Mouse (Mus musculus) activated CD4-positive, CD25-positive, alpha-beta regulatory T cell, adult 4 months (primary cell): ENCODE results near the gene Alyref. TPM values are rescaled to one million over a fixed set of nuclear protein-coding genes. Genes with fewer than 3 reads are reported as not detected.
"Not testable (repeated sequence)": the region's sequence is repeated elsewhere in the genome, so short reads cannot be mapped to it uniquely, and the experiment has no call there.

Experiments used
- ATAC-seq: one replicate; pipeline ENCODE4 v1.8.0; 2017
- polyA plus RNA-seq, 2 experiments: library from polyadenylated mRNA; unstranded; fragments of 100-300 nt; shearing (Covaris generic); gene quantifications; one replicate each; pipeline ENCODE4 v1.2.1; 2017

The Alyref gene
- polyA plus RNA-seq, 2 experiments from 2014 or later, result 18.9 to 51.6 TPM

DNA sequence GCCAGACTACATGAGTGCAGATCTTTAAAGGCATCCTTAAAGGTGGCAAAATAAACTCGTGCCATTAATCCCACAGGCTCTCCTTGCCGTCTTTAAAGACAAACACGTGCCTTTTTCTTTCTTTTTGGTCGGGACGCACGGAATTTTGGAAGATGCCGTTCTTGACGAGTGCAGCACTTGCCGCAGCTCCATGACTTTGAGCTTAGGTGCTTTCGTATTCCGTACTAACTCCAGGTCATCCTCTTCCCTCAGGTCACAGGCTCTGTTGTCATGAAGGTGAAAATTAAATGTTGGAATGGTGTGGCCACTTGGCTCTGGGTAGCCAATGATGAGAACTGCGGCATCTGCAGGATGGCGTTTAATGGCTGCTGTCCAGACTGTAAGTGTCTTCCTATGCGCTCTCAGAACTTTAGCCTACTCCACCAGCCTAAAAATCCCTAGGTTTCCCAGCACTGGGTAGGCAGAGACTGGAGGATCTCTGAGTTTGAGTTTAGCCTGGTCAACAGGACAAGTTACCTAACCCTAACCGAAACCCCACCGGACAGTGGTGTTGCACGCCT, 905 bp upstream of the Alyref start:
- no peak for ATAC-seq

GRCm38 (mm10) chr11:120597240-120598235, 627 bp downstream of the Alyref start:
- peak; percentile 7 for ATAC-seq

DNA sequence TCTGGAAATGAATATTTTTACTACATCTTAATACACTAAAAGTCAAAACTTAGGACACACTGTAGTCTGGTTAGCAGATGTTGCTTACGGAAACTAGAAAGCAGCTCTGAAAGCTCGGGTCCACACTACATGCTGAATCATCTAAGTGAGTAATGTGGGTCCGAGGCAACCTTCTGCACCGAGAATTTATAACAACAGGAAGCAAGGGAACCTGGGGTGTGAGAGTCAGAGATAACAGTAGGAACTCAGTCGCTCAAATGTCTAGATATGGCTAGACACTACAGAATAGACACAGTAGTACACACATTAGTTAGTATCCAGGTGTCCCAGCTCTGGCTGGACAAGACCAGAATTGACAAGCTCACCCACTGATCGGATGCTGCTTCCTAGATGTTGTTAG, 9.6 kb downstream of the Alyref start:
- ATAC-seq, result no peak

DNA sequence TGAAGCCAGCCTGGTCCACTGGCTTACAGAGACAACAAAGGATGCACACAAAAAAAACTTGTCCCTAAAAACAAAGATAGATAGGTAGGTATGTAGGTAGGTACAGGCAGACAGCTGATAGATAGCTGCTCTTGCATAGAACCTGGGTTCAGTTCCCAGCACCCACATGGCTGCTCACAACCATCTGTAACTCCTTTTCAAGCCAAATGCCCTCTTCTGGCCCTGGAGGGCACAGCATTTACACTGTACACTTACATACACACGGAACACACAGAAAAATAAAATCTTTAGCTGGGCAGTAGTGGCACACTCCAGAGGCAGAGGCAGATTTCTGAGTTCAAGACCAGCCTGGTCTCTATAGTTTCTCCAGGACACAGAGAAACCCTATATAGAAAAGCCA, 14.2 kb downstream of the Alyref start:
- no peak for ATAC-seq

GRCm38 (mm10) chr11:120582982-120583293, 15.2 kb downstream of the Alyref start:
- ATAC-seq, result not testable (repeated sequence)

GRCm38 (mm10) chr11:120582268-120582981, 15.7 kb downstream of the Alyref start:
- ATAC-seq, result no peak

DNA sequence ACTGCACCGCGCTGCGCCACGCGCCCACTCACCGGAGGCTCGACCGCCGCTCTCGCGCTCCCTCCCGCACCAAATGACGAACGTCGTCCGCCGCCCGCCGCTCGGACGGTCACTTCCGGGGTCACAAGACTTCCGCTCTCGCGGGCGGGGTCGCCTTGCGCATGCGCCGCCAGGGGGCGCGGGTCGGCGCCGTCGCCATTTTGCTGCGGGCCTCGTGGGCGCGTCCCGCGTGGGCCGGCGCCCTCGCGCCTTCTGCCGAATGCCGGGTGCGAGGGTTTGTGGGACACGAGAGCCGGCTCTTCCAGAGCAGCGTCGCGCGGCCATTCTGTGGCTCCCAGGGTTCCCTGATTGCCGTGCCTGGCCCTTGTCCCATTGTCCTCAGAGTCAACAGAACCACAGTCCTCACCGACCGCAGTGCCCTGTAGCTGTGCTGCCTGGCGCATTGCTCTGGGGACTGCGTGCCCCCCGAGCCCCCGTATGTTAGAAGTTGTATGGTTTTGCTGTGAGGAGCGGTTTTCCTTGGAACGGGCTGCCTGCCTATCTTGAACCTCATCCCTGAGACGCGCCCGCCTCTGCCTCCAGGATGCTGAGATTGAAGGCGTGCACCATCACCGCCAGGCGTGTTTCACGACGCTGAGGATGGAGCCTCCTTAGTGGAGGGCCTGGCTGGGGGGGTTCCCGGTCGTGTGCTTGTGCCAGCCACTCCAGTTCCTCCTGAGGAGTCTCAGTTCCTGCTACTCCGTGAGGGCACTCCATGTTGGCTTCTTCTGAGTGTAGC, 16.5 kb downstream of the Alyref start, which contains the start of gene Arhgdia:
TSS of gene Arhgdia (minus strand) at position 135 of the 778 bp plus-strand sequence.
- peak; percentile 50 for ATAC-seq

DNA sequence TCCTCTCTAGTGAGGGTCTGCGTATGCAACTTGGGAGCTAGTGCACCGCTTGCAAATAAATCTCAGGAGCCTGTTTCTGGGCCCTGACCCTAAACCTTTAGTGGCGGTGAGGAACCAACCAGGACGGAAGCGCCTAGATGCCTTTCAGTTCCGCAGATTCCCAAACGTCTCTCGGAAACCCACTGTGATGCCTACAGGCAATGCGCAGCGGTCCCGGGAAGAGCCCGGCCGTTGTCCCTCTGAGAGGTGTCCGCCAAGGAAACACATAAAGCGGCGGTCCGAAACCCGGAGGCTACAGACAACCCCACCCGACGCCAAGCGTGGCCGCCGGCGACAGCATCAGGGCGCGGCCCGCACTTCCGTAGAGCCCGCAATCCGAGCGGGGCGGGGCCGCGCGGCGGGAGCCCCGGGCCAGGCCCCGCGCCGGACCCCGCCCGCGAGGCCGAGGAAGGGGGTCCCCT, 17.3 kb downstream of the Alyref start:
- ATAC-seq, result no peak

DNA sequence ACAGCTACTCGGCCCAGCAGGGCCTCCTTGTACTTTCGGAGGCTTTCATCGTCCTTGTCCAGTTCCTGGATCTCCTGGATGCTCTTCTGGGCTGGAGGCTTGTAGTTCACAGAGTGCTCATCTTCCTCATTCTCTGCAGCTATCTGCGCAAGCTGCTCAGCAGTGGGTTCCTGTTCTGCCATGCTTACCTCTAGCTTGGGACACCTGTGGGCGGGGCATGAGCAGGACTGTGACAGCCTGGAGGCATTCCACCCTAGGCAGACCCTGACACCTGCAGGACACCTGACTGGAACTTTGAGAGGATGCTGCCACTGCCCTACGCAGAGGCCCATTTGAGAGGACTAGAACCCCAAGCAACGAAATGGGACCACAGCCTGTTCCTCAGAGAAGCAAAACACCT, 18.0 kb downstream of the Alyref start:
- ATAC-seq, result no peak

GRCm38 (mm10) chr11:120579316-120580107, 18.7 kb downstream of the Alyref start:
- ATAC-seq, result no peak

DNA sequence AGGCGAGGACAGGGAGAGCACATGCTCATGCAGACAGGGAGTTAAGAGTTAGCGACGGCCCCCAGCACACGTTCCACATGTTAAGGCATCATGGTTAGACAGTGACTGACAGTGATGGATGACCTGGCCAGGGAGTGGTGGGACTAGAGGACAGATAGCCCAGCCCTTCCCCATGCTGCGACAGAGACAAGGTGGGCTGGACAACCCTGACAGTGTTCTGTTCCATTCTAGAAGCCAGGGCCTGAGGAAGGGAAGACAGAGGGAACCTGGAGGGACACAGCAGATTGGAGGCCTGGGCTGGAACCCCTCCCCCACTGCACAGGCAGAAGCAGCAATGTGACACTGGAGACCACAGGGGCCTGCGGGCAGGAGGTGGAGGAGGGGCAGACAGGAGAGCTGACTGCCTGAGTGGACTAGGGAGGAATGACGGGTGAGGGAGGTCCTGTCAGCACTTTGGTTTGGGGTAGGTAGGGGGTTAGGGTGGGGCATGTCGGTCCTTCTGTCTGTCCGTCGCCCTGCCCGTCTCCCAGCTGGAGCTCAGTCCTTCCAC, 19.4 kb downstream of the Alyref start:
- ATAC-seq, result no peak

DNA sequence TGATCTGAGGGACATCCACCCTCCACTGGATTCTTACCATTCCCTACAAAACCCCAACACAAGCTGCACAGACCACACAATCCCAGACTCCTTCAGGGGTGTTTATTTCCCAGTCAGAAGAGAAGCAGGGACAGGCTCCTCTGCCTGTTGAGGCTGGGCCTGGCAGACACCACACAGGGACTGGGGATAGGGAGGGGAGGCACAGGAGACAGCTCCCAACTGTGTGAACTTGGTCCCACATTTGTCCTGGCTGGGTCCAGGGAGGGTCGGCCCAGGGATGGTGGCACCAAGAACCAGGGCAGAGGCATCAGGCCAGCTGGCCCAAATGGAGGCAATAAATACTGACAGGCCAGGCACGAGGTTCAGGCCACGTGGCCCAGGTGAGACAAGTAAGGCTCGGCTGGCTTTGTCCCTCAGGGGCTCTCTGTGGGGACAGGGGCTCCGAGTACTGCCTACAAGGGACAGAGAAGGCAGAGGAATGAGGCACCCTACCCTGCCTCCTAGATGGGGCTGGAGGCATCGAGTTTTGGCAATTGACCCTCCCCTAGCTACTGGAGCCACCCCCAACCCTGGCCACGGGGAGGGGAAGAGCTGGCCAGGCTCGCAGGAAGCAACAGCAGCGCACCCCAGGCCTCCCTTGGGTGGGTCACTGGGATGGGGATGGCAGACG, 20.0 kb downstream of the Alyref start:
- ATAC-seq, result no peak

GRCm38 (mm10) chr11:120577211-120578023, 20.7 kb downstream of the Alyref start:
- ATAC-seq, result no peak

DNA sequence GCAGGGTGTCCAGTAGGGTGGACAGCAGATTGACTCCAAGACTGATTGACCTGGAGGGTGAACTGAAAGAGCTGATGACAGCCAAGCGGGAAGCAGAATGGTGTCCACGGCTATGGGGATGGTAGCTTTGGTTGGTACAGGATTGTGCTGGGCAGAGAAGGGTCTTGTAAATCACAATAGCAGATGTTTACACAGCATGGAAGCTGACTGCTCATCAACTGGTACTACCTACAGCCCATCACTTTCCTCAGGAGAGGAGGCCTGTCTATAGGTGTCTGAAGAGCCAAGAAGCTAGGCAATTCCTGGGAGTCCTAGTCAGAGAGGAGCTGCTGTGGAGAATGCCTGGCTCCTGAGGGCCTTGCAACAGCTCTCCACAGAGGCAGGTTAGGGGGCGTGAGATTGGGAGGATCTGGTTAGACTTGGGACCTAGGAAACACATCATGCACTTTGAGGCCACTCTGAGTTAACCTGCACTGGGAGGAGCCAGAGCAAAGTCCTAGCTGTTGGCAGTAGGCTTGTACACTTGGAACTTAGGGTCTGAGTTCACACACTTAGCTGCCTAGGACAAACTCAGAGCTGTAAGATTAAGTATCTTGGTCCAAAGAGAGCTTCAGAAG, 21.7 kb downstream of the Alyref start:
- ATAC-seq, result no peak

- no peak for ATAC-seq
Observed at GRCm38 (mm10) chr11:120575940-120576339, 22.2 kb downstream of the Alyref start.

- ATAC-seq, result no peak
Observed at GRCm38 (mm10) chr11:120575046-120575445, 23.1 kb downstream of the Alyref start.

DNA sequence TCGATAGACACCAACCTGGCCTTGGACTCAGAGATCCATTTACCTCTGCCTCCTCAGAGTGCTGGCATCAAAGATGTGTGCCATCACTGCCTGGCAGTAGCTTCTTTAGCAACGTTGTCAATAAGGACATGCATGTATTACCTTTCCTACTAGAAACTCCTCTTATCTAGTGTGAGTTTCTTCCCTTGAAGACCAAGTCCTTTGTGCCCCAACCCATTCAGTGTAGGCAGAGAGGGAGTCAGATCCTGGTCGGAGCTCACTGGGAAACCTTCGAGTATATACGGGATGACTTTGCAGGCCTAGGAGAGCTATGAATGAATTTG, 23.9 kb downstream of the Alyref start:
- no peak for ATAC-seq

DNA sequence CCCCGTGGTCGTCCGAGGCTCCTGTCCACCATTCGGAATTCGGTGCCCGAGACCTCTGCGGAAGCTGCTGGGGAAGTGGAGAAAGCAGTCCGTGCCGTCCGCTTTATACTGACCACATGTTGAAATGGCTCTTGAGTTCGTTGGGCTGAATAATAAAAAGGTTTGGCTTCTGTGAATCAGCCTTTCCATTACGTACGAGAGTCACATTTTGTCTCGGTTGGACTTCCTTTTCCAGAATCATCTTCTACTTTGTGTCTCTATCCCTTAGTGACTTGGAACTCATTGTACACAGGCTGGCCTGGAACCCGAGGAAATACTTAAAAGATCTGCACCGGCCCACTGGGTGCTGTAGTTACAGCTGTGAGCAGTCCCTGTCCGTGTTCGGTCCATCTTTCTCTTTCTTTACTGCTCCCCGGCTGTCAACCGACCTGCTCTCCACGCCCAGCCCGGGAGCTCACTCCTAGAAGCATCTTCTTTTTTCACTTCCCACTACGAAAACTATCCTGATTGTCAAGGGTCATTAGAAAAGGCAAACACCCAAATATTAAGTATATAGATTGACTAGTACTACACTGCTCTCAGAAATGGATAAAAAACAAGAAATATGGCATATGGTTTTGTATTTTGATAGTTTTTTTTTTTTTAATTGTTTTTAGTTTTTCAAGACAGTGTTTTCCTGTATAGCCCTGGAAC, 24.4 kb downstream of the Alyref start:
- peak; percentile 27 for ATAC-seq
